Mouse (Mus musculus) neural tube, embryonic 10.5 days (tissue): Measurements from ENCODE around the gene Nr1h4.

Source experiments
- DNase-seq: peaks from one replicate; pipeline ENCODE4 v3.0.0-alpha.2; 2017; ENCODE audit warnings: low spot score; ENCODE audit errors: extremely low spot score

Nr1h4 gene

GRCm38 (mm10) chr10:89434509-89435210 is 98.7 kb downstream of the Nr1h4 start:
- no peak for DNase-seq

DNA sequence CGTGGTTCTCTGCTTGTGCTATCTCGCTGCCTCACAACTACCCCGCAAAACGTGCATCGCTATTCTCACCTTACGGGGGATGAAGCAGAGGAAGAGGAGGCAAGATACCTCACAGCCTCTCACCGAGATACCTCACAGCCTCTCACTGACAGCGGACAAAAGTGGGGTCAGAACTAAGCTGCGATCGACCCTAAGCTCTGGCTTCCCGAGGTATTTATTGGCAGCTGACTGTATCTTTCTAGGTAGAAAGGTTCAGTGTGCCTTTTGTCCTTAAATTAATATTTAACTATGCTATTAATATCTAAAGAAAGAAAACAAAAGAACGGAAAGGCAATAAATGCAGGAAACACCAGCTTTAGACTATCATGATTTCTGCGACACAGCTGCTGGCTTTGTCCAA is 100.6 kb downstream of the Nr1h4 start:
- DNase-seq, result no peak

GRCm38 (mm10) chr10:89430751-89431150 is 102.6 kb downstream of the Nr1h4 start:
- no peak for DNase-seq

- no peak for DNase-seq
Observed at GRCm38 (mm10) chr10:89424800-89425393, 108.5 kb downstream of the Nr1h4 start.

DNA sequence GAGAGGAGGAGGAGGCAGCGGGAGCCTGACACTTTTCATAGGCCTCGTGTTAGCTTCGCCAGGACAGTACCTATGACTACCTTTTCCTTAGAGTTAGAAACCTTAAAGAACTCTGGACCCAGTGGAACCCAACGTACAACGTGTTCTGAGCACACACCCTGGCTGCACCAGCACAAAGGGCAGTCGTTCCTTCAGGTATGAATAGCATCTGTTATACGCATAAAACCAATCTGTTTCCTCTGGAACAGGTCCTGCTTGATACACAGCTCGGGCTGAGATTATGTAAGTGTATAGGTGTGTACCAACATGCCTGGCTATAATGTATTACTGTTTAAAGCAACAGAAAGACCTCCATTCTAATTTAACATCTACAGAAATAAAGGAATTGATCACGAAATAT is 109.2 kb downstream of the Nr1h4 start:
- DNase-seq, result no peak

- no peak for DNase-seq
Observed at GRCm38 (mm10) chr10:89423164-89423778, 110.1 kb downstream of the Nr1h4 start.

- DNase-seq, result no peak
Observed at GRCm38 (mm10) chr10:89422504-89423158, 110.8 kb downstream of the Nr1h4 start.

- DNase-seq, result no peak
Observed at GRCm38 (mm10) chr10:89417966-89418365, 115.4 kb downstream of the Nr1h4 start.

DNA sequence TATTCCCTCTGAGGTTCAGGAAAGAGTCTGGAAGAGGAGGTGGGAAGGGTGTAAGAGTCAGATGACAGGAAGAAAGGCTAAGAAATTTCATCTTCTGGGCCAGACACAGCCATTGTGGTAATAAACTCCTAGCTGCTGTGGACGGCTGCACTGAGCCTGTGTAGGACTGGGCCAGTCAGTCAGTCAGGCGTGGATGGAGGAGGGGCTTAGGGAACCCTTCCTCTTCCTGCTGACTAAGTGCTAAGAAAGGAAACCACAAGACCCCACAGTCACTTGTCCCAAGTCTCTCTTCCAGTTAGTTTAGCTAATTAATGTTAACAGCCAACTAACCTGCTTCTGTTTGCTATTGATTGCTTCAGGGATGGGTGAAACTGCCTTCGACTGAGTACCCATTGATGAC is 117.9 kb downstream of the Nr1h4 start:
- DNase-seq, result no peak

GRCm38 (mm10) chr10:89407551-89407950 is 125.8 kb downstream of the Nr1h4 start:
- no peak for DNase-seq

- DNase-seq, result no peak
Observed at GRCm38 (mm10) chr10:89406733-89407484, 126.5 kb downstream of the Nr1h4 start.

DNA sequence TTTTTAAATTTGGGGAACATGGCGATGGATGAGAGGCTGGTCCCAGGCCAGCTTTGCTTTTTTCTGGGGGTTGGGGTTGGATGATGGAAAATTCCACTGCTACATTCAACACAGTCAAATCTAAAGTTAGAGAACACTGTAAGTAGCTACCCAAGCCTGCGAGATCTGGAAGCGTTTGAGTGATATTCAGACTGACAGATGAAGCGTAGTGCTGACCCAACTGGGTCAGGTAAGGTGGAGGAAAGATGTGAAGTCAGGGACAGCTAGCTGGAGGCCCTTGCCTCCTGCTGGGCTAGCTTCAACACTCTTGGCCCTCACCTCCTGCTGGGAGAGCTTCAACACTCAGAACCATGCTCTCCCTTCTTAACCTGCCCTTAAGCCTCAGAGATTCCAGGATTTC is 128.4 kb downstream of the Nr1h4 start:
- DNase-seq, result no peak
